Mouse (Mus musculus): ENCODE data around the gene Trim15.
A peak's percentile ranks its signal among the peaks of the same experiment; 100 is the strongest.

Trim15 gene

DNA sequence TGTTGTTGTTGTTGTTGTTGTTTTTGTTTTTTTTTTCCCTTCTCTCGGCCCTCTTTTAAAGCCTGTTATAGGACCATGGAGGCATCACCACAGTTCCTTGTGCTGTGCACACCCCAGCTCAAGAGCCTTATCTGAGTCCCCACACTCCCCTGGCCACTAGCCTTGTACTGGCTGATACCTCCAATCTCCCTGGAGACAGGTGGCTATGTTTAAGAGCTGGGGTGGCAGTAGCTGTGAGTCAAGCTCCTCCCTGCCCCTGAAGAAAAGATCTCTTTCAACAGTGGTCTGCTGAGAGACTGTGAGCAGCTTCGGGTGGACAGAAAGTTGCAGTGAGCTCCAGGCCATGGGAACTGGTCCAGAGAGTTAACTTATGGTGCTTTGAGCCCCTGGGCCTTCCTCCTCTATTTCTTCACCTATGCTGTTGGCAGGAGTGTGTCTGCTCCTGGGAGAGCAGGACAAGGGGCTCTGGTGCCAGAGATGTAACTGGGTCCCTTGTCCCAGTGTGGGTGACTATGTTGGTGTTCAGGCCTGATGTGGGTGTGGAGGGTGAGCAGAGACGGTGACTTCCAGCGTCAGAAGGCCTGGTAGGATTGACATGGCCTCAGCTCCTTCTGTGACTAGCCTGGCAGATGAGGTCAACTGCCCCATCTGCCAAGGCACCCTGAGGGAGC lies 2.4 kb upstream of the Trim15 start, which contains the start of gene Trim10:
Trim10 (plus strand) TSS at position 291 of the 671 bp plus-strand sequence.
- no peak for DNase-seq (ENCODE audit: low read depth)

DNA sequence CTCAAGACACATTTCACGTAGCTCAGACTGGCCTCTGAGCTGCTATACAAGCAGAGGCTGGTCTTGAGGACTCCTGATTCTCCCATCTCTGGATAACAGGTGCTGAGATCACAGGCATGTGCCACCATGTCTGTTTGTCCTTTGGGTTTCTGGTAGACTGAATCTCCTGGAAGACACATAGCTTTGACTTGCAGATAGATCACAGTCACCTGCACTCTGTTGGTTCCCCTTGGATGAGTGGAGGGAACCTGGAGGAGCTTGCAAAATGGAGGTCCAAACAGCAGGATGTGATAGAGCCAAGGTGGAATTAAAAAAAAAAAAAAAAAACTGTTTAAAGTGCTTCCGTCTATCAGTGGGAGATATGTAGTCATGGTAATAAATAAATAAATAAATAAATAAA lies 1.8 kb upstream of the Trim15 start:
- no peak for DNase-seq (ENCODE audit: low read depth)

DNA sequence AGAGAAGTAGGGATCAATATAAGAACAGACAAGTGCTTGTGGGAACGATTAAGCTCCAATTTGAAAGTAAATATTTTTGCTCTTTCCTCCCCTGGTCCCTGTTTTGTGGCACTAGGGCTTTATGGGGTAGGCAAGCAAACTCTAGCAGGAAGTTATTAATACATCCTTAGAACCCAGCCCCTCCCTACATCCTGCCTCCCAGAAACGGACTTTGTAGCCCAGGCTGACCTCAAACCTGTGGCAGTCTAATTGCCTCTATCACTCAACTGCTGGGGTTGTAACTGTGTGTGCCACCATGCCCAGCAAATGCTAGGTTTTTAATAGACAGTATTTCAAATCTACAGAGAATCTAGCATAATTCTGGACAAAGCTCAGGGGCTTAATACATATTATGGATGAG lies 5.3 kb downstream of the Trim15 start:
- DNase-seq (ENCODE audit: low read depth) = no peak

DNA sequence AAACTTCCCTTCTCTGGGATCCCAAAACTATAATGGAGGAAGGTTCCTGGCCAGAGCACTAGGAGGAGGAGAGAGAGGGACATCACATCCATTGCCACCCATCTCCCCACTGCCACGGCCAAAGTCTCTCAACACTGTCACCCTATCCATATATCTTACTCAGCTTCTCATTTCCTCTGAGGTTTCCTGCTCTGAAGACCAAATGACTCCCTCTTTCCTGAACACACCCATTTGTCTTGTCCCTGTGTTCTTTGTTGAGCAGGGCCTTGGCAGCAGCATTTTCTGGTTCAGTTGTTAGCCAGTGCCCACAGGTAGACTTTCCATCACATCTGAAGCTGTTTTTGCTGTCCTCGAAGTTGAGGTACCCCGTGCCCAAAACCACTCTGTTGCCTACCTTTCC lies 8.8 kb downstream of the Trim15 start:
- no peak for DNase-seq (ENCODE audit: low read depth)

DNA sequence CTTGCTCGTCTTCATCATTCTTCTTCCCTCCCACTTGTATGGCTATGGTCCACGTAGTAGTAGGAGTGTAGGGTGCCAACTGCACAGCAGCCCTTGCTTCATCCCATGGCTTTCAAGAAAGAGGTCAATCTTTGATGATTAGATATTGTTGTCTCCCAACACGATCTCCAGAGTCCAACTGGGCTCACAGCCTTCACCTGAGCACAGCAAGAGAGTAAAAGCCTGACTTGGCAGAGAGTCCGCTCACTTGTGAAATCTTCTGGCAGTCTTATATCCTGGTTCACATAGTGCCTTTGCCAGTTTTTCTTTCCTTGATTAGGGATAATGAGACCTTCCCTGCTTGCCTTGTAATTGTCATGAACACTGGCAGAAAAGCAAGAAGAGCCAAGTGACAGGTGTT lies 10.8 kb downstream of the Trim15 start:
- DNase-seq (ENCODE audit: low read depth) = no peak

DNA sequence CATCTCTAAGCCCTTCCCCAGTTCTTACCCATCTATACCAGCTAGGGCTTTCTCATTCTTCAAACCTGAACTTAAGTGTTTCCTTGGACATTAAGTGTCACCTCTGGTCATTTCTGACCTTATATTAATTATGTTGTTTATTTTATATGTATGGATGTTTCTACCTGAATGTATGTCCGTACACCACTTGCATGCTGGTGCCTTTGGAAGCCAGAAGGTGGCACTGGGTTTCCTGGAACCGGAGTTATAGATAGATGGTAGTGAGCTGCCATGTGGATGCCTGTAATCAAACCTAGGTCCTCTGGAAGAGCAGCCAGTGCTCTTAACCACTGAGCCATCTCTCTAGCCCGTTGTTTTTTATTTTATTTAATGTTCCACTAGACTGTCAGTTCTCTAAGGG lies 11.5 kb downstream of the Trim15 start:
- DNase-seq (ENCODE audit: low read depth) = no peak

DNA sequence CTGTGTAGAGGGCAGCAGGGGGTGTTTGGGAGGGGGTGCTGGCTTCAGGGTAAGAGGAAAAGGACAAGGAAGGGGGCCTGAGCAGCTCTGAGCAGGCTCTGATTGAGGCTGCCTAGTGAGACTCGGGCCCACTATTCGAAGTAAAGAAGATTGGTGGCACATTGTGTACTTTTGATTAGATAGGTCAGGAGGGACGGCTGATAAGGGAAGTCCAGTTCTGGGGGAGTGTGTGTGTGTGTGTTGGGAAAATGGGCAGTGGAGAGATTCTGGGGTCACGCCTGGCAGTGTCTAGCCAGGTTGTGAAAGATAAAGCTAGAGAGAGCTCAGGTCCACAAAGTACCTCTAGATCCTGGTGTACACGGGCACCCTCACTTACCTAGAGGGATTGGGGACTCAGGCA lies 15.4 kb downstream of the Trim15 start:
- no peak for DNase-seq (ENCODE audit: low read depth)

DNA sequence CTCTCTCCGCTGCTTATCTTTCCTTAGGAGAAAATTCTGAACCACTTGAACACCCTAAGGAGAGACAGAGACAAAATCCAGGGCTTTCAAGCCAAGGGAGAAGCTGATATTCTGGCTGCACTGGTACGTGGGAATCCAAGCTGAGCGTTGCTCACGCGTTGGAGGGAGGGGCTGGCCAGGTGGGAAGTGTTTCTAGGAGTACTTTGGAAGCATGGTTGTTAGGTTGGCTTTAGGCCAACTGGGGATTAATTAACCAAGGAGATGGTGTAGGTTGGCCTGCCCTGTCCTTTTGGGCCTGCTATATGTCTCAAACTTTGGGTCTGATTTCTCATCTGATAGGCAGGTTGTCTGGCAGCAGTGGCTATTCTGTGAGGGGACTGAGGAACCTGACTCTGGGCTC lies 15.8 kb downstream of the Trim15 start:
- no peak for DNase-seq (ENCODE audit: low read depth)

DNA sequence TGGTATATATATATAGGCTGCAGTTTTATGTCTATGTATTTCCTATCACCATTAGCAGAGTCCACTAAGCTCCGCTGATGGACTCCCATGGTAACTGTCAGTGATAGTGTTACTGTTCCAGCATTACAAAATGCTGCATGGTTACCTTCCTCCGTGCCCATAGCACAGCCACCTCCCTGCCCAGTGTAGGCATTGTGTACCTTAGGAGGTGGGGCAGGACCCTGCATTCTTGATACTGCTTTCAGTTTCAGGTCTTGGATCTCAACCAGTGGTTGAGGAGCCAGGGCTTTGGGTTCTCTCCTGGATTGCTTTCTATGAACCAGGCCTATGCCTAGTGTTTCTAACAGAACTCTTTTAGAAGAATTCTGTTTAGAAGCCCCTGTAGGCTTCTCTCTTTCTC lies 17.0 kb downstream of the Trim15 start:
- no peak for DNase-seq (ENCODE audit: low read depth)

DNA sequence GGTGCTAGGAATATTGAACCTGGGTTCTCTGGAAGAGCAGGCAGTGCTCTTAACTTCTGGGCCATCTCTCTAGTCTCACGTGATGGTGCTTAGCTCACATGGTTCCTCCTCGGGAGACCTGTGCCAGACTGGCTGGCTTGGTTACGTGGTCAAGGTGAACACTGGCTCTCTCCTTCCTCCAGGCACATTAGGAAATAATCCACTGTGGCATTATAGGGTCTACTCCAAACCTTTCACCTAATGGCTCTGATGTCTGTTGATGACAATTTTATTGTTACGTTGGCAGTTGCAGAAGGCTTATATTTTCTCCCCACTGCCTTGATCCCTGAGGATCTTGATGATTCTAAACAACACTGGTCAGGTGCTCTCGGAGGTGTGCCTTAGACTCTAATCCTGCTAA lies 18.1 kb downstream of the Trim15 start:
- no peak for DNase-seq (ENCODE audit: low read depth)

DNA sequence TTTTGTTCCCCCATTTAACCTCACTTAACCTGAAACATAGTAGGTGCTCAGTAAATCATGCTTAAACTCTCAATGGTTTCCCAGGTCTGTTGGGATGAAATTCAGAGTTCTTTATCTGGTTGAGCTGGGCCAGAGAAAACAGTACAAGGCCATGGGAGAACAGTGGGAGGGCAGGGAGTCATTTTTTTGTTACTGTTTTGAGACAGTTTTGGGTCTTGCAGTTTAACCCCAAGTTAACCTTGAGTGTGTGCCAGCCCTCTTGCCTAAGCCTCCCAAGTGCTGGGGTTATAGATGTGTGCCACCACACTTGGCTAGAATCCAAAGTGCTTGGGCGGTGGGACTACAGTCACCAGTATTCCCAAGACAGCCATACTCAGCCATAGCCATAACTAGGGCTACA lies 22.3 kb downstream of the Trim15 start:
- DNase-seq (ENCODE audit: low read depth) = no peak

DNA sequence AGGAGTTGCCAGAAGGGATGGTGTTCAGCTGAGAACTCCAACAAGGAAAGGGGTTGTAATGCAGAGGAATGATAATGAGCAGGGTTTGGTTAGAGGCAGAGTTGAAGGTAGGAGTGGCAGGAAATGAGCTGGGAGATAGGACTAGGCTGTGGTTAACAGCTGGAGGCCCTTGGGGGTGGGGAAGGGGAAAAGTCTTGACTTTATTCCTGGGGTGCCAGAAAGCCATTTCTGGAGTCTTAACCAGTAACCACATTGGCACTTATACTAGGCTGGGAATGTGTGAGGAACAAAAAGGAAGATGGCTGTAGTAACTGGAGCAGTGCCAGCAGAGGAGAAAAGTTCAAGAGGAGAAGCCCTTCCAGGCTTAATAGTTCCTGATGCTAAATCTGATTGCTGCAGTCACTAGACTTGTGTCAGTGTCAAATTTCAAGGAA lies 22.7 kb downstream of the Trim15 start:
- DNase-seq (ENCODE audit: low read depth) = peak; percentile 17

DNA sequence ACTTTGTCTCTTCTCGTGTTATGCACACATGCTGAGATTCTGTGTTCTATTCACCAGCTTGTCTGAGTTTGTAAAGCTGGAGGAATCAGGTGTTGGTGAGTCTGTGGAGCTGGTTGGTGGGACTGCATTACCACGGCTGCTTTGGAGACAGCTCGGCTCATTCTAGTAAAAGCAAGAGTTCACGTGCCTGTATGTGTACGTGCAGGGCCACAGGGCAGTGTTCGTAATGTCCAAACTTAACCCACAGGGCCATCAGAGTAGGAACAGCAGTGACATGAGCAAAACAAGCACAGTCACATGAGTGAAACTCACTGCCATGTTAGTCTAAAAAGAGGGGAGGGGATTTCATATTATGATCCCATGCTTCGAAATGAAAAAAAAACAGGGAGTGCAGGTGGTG lies 23.3 kb downstream of the Trim15 start:
- no peak for DNase-seq (ENCODE audit: low read depth)

DNA sequence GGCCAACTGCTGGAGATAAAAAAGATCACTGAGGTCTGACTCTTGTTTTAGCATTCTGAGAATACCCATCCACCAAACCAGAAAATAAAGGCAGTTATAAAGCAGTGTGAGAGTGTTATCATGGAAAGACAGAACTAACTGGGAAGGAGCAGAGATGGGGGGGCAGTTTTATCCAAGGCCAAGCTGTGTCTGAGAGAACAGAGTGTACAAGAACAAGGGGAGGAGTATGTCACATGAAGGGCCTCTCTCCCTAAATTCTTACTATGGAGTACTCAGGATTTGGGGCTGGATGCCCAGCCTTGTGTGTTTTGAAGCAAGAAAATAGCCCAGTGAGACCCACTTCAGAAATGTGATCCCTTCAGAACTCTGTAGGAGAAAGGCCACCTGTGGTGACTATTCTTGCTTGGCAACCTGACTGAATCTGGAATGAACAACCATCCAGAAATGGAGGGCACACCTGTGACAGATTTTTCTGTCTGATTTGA lies 26.0 kb downstream of the Trim15 start:
- no peak for DNase-seq (ENCODE audit: low read depth)

DNA sequence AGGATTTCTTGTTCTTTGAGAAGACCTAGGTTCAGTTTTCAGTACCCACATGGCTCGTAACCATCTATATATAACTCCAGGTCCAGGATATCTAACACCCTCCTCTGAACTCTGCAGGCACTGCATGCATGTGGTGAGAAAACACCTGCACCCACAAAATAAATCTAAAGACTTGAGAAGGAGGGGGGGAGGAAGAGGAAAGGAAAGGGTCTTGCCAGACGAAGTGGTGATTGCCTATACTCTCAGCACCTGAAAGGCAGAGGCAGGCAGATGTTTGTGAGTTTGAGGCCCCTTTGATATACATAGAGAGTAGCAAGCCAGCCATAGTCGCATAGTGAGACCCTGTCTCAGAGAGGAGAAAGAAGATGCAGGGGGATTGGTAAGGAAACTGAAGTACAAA lies 27.1 kb downstream of the Trim15 start:
- DNase-seq (ENCODE audit: low read depth) = no peak

DNA sequence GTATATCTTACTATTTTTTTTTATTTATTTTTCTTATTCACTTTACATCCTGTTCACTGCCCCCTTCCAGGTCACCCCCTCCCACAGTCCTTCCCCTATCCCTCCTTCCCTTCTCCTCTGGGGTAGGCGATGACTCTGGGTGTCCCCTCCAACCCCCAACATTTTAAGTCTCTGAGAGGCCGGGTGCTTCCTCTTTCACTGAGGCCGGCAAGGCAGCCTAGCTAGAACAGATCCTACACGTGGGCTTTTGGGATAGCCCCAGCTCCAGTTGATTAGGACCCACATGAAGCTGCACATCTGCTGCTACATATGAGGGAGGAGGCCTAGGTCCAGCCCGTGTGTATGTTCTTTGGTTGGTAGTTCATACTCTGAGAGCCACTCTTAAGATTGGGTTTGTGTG lies 28.0 kb downstream of the Trim15 start:
- DNase-seq (ENCODE audit: low read depth) = no peak

DNA sequence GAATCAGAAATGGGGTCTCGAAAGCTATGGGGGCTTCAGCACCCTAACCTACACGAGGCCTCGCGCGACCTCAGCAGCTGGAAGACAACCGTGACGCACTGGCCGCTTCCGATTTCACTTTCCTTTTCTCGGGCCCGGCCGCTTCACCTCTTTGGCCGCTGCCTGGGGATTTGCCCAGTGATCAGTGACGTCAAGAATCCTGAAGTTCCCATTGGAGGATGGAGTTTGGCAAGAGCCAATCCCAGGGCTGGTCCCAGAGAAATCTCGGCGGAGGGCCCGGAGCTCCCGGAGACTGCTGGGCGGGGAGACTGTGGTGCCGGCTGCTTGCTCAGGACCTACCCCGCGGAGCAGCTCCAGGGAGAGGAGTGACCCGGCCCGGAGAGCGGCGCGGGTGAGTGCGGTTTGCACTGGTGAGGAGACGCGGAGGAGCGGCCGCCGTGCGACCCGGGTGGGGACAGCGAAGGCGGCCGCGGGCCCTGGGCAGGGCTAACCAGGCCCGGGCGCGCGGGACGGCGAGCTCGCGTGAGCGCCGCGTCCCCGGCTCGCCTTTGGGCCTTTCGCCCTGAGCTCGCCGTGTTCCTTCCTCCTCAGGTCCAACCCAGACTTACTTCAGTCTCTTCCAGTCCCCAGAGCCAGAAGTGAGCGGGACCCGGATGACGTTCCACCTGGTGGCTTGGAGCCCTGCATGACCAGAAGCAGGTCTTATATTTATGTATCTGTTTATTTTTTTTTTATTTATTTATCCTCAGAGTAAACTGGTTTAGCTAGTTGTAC lies 29.9 kb downstream of the Trim15 start, which contains the start of gene Trim26:
Trim26 (plus strand) TSS at position 261 of the 774 bp plus-strand sequence.
- peak; percentile 99 for DNase-seq (ENCODE audit: low read depth)

DNA sequence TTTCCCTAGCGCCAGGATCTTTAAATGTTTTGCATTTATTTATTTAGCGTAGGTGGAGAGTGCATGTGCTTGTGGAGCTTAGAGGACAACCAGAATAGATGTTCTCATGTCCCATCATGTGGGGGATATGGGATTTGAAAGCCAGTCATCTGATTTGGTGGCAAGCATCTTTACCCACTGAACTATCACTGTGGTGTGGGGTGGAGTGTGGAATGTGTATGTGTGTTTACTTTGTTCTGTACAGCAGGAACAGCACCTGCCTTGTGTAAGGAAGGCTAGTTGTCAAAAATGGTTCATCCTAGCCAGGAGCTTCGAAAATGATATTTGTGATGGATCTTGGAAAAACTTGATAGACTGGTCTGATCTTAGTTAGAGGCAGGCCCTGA lies 30.6 kb downstream of the Trim15 start:
- DNase-seq (ENCODE audit: low read depth) = no peak

DNA sequence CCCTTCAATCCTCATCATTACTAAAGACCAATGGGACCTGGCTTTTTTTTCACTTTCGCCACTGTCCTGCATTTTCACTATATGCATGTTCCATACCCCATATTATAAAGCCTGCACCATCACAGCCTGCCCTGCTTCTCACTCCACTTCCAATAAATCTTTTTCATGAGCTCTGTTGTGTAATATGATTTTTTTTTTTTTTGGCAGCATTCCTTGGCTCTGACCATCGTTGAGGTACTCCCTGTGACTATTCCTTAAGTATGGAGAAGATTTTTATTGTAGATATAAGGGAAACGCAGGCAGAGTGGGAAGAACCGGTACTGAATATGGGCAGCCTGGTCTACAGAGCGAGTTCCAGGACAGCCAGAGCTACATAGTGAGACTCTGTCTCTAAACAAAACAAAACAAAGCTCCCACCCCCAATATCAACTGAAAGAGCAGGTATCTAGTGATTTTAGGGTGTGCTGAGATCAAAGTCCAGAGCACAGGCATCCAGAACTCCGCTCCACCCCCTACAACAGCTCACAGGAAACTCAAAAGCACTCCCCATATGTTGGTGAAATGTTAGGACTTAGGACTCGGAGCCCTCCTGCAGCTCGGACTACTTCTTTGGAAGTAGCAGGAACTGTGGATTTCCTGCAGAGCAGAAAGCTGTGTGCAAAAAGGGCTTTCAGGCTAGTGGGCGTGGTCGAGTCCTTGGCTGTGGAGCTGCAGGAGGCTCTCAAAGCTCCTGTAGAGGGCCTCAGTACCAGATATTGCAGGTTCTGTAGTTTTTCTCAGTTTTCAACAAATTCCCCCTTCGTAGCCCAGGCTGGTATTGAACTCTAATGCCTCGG lies 31.2 kb downstream of the Trim15 start:
- DNase-seq (ENCODE audit: low read depth) = peak; percentile 90

DNA sequence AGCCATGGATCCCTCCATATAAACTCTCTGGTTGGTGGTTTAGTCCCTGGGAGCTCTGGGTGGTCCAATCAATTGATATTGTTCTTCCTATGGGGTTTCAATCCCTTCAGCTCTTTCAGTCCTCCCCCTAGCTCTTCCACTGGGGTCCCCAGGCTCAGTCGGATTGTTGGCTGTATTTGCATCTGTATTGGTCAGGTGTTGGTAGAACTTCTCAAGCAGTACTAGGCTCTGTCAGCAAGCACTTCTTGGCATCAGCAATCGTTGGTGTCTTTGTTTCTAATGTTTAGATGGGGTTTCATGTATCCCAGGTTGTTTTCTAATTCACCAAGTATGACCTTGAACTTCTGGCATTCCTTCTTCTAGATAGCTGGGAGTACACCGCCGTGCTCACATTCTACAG lies 34.3 kb downstream of the Trim15 start:
- no peak for DNase-seq (ENCODE audit: low read depth)

DNA sequence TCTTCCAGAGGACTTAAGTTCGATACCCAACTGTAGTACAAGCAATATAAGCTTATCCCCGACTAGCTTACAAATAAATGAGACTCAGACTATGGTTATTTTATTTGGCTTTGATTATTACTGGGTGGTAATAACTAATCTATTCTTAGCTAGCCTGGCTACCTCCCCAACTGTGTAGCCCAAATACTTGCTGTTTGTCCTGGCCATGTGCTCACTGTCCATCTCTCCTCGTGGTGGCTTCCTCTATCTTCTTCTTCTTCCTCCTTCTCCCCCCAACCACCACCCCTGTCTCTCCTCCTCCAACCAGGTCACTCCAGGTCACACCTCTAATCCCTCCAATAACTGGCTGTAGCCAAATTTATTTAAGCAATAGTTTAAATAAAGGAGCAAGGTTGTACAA lies 36.5 kb downstream of the Trim15 start:
- DNase-seq (ENCODE audit: low read depth) = no peak

DNA sequence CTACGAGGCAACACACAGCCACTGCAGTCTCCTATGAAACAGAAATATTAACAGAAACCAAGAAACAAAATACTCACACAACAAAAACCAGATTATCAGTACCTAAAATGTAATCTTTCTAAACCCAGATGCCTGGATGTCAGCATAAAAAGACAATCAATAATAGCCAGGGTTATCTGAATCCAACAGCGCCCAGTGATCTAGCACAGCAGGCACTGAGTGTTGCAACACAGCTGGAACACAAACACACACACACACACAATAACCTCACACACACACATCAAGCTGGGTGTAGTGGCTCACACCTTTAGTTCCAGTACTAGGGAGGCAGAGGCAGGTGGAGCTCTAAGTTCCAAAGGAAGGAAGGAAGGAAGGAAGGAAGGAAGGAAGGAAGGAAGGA lies 38.5 kb downstream of the Trim15 start:
- DNase-seq (ENCODE audit: low read depth) = no peak

DNA sequence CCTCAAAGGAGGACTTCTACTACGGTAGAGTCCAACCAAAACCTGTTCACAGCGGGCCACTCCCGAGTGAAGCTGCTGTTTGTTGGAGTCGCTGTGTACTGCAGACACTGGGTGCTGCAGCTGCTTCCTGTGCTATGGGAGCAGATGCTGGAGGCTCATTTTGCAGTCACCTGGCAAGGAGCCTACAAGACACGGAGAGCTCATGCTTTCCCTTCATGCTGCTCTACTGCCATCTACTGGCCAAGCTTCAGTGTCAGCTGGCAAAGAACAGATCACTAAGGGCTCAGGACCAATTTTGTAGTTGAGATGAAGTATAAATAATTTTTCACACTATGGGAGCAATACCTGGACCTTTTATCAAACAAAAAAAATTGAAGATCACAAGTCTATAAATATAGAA lies 41.0 kb downstream of the Trim15 start:
- DNase-seq (ENCODE audit: low read depth) = peak; percentile 72
